Mouse (Mus musculus) midbrain, postnatal 0 days (tissue): ENCODE measurements at regions not wholly inside any gene's neighbourhood (a gene's known extent, or its start where the extent isn't known, plus 50 kb on each side); places are given as distances from the start of the nearest gene placed in this dataset.

Experiments used
- ATAC-seq: fragments of 200-750 bp; cut with Nextera tagmentation; 2 replicates; pipeline ENCODE4 v1.8.0; 2017; ENCODE audit warnings: moderate number of reproducible peaks, mild to moderate bottlenecking, moderate TSS enrichment, moderate library complexity; ENCODE audit not compliant: low FRiP score
- DNase-seq: peaks from one replicate; pipeline ENCODE4 v3.0.0-alpha.2; 2015; ENCODE audit warnings: low spot score
- H3K27ac ChIP-seq: fragments of 300-500 bp; sonication (generic); 2 replicates; pipeline ENCODE4 v1.5.1; 2014; ENCODE audit warnings: low read depth, mild to moderate bottlenecking, low read length, mixed read lengths
- H3K27me3 ChIP-seq: fragments of 300-500 bp; sonication (generic); 2 replicates; pipeline ENCODE4 v1.6.1; 2014; ENCODE audit warnings: low read length, control low read depth, mixed read lengths; ENCODE audit not compliant: insufficient read depth
- H3K36me3 ChIP-seq: fragments of 300-500 bp; sonication (generic); 2 replicates; pipeline ENCODE4 v1.6.1; 2014; ENCODE audit warnings: low read length, control low read depth, mixed read lengths; ENCODE audit not compliant: insufficient read depth
- H3K4me1 ChIP-seq: fragments of 300-500 bp; sonication (generic); 2 replicates; pipeline ENCODE4 v1.6.1; 2014; ENCODE audit warnings: mild to moderate bottlenecking, control low read depth, antibody characterized with exemption, low read length, mixed read lengths; ENCODE audit not compliant: insufficient read depth
- H3K4me2 ChIP-seq: fragments of 300-500 bp; sonication (generic); 2 replicates; pipeline ENCODE4 v1.6.1; 2014; ENCODE audit warnings: low read depth, mild to moderate bottlenecking, low read length, mixed read lengths; ENCODE audit not compliant: poor library complexity, severe bottlenecking
- H3K4me3 ChIP-seq: fragments of 300-500 bp; sonication (generic); 2 replicates; pipeline ENCODE4 v1.5.1; 2014; ENCODE audit warnings: low read depth, mild to moderate bottlenecking, low read length, moderate library complexity
- H3K9ac ChIP-seq: fragments of 300-500 bp; sonication (generic); replicated peaks from 2 replicates; pipeline ENCODE4 v1.6.1; 2014; ENCODE audit warnings: mild to moderate bottlenecking, low read length, moderate library complexity, mixed read lengths; ENCODE audit not compliant: poor library complexity, severe bottlenecking
- H3K9me3 ChIP-seq: fragments of 300-500 bp; sonication (generic); 2 replicates; pipeline ENCODE4 v1.6.1; 2016; ENCODE audit warnings: low read length, control low read depth
- CTCF ChIP-seq: IDR thresholded peaks from 2 replicates; pipeline ENCODE4 v1.5.1; 2016; ENCODE audit warnings: antibody characterized with exemption, mild to moderate bottlenecking
- WGBS: fragments of 180-500 bp; shearing (Covaris S2); extraction: QIAGEN DNeasy Blood & Tissue Kit; methylation state at CpG from one replicate; pipeline ENCODE4 v1.1.7; 2014; 5-methylcytosine and 5-hydroxymethylcytosine counted together

DNA sequence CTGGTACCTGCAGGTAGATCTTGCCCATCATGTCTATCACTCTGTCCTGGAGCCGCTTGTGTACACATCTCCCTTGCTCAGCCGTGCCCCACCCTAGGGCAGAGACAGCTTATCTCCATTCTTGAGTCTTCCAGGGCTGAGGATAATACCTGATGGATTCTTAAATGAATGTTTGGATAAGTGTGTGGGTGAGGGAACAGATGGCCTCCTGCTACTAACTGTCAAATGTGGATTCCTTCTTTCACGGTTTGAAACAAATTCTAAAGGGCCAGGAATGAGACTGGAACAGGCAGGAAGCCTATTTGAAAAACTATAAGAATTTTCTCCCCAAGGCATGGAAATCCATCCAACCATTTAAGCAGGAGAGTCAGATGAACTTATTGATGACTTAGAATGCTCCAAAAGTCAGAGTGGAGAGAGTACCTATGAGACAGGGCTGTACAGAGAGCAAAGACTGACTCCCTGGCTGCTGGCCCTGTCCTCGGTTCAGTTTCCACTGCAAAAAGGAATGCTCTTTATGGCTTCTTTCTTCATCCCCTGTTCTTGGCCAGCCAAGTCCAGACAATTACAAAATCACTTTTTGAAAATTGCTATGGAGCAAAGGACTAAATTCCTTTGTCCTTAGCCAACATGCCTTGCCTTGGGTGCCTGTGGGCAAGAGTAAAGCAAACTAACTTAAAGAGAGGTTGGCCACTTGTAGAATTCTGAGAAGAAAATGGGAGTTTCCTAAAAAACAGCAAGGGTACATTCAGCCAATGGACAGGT is 66.8 kb upstream of the Oxtr start:
- H3K4me1 ChIP-seq: no peaks in the 10 kb centered on the region
- no peak overlapping the region for H3K27ac ChIP-seq
- no peak for DNase-seq
- WGBS: 78% methylated on average over 4 of the region's 4 CpGs
- TF ChIP-seq CTCF: no peak
- no peak for ATAC-seq
- no peak overlapping the region for H3K4me3 ChIP-seq
- H3K9ac ChIP-seq: no peak overlapping the region
- H3K36me3 ChIP-seq: no peaks in the 10 kb centered on the region
- no peak overlapping the region for H3K4me2 ChIP-seq
- no peaks in the 10 kb centered on the region for H3K27me3 ChIP-seq
- no peaks in the 10 kb centered on the region; the same call in 1 of the 2 replicates for H3K9me3 ChIP-seq

DNA sequence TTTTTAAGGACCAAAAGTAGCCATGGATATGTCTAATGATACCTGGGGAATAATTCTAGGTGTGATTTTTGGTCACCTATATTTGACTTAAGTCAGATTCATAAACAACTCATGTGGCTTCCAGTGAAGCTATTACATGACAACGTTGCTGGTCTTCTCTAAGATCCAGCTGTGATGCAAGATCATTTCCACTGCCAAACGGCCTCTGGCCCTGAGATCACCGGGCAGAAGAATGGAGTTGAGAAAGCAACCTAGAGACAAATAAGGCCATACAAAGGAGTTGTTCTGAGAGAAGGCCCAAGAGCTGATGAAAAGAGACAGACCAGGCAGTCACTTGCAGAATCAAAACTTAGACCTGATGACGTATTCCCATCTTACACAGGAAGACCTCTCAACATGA is 64.3 kb upstream of the Oxtr start:
- Histone ChIP-seq H3K27me3 (no peaks in the 10 kb centered on the region), H3K36me3 (no peaks in the 10 kb centered on the region), H3K9me3 (no peaks in the 10 kb centered on the region), H3K4me2 (no peak overlapping the region), H3K9ac (no peak overlapping the region), H3K4me3 (no peak overlapping the region), H3K27ac (no peak overlapping the region), H3K4me1 (no peaks in the 10 kb centered on the region)
- DNase-seq: no peak
- 89% methylated on average over 4 of the region's 4 CpGs for WGBS
- ATAC-seq: no peak
- no peak for TF ChIP-seq CTCF

DNA sequence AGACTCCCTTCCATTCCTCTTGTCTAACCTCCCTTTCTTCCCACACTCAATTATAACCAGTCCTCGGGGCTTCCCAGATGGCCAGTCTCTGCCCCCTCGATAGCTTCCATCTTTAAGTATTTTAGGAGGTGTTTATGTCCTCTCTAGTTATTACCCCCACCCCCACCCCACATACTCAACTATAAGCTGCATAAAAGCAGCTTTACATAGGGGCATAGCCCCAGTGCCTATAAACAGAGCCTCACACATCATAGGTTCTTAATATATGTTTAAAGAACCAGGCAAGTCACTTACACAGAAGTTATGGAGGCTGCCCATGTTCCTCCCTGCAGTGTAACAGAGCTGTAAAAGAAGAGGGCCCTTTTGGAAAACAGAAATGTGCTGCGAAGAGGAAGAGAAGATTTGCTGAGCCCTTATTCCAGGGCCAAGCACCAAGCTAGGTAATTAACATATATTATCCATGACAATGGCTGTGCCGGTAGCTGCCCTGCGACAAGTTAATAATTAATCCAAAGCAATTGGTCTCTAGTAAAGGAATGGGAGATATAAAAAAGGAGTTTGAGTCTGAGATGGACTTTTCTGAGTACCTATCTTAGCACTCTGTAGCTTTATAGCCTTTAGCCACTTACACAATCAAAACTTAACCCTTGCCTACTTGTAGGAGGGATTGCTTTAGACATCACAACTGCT is 63.6 kb upstream of the Oxtr start:
- Histone ChIP-seq H3K4me2 (no peak overlapping the region), H3K36me3 (no peaks in the 10 kb centered on the region), H3K9me3 (no peaks in the 10 kb centered on the region), H3K9ac (no peak overlapping the region), H3K27me3 (no peaks in the 10 kb centered on the region), H3K4me1 (no peaks in the 10 kb centered on the region), H3K27ac (no peak overlapping the region), H3K4me3 (no peak overlapping the region)
- no peak for DNase-seq
- TF ChIP-seq CTCF: no peak
- WGBS: 45% methylated on average over 5 of the region's 5 CpGs
- no peak for ATAC-seq

DNA sequence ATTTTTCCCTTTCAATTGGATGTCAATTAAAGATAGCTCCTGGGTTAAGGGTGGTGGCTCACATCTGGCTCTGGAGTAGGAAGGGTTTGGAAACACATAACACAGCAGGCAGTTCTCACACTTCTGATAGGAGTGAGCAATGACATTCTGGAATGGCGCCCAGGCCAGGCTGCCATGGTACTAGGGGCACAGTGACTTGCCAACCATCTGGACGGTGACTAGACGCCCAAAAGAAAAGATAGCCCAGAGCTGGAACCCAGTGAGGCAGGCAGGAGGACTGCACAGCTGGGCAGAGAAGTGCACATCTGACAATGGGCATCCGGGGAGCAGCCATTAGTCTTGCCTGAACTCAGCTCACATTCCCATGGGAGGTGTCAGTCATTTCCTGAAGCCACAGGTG is 62.8 kb upstream of the Oxtr start:
- H3K9me3 ChIP-seq: no peaks in the 10 kb centered on the region
- TF ChIP-seq CTCF: no peak
- DNase-seq: peak; percentile 14
- H3K9ac ChIP-seq: no peak overlapping the region
- H3K27me3 ChIP-seq: no peaks in the 10 kb centered on the region
- H3K27ac ChIP-seq: no peak overlapping the region
- no peaks in the 10 kb centered on the region for H3K36me3 ChIP-seq
- ATAC-seq: no peak
- no peak overlapping the region for H3K4me3 ChIP-seq
- H3K4me2 ChIP-seq: no peak overlapping the region
- no peaks in the 10 kb centered on the region for H3K4me1 ChIP-seq
- whole genome bisulfite sequencing: 78% methylated on average over 4 of the region's 4 CpGs

DNA sequence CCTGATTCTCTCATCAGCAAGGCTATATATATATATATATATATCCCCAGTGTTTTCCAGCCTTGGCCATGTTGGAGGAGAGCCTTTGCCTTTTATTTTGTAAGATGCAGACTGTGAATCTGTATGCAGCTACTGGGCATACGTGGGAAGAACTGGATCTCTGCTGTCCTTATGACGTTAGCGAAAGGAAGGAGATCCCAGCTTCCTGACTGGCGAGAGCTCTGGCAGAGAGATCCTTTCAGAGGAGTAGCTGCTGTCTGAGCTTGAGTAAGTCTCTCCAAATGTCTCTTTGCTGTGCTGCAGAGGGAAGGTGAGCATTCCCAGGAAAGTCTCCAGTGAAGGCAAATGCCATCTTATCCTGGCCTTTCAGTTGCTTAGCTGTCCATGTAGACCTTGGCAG is 61.6 kb upstream of the Oxtr start:
- H3K36me3 ChIP-seq: no peaks in the 10 kb centered on the region
- TF ChIP-seq CTCF: no peak
- no peak overlapping the region for H3K4me2 ChIP-seq
- ATAC-seq (no peak), DNase-seq (no peak)
- no peak overlapping the region for H3K27ac ChIP-seq
- no peaks in the 10 kb centered on the region for H3K9me3 ChIP-seq
- no peaks in the 10 kb centered on the region for H3K27me3 ChIP-seq
- WGBS: 76% methylated on average over 4 of the region's 4 CpGs
- H3K4me3 ChIP-seq: no peak overlapping the region
- H3K4me1 ChIP-seq: no peaks in the 10 kb centered on the region
- no peak overlapping the region for H3K9ac ChIP-seq

DNA sequence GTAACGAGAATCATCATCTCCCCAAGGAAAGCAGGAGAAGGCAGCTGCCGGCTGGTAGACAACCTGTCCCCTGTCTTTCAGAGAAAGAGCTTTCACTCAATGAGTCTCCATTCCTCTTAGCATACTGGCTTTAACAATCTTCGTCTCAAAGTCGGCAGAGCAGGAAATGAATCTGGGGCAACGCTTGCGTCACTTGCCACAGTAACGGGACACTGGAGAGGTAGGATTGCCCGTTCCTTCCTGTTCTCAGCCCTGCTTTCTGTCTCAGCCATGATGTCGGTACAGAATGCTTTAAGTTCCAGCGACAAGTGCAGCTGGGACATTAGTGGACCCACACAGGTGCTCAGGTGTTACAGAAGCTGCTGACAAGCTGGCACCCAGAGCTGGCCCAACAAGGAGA is 57.5 kb upstream of the Oxtr start:
- H3K4me1 ChIP-seq: no peaks in the 10 kb centered on the region
- no peaks in the 10 kb centered on the region for H3K9me3 ChIP-seq
- H3K36me3 ChIP-seq: no peaks in the 10 kb centered on the region
- 91% methylated on average over 10 of the region's 10 CpGs for WGBS
- ATAC-seq (no peak), DNase-seq (no peak)
- no peak for TF ChIP-seq CTCF
- H3K27ac ChIP-seq: no peak overlapping the region
- no peak overlapping the region for H3K4me2 ChIP-seq
- no peak overlapping the region for H3K9ac ChIP-seq
- H3K4me3 ChIP-seq: no peak overlapping the region
- H3K27me3 ChIP-seq: no peaks in the 10 kb centered on the region
